Mouse (Mus musculus) kidney, postnatal 0 days (tissue): ENCODE data around the gene Bach1. TPM values are rescaled to one million over a fixed set of nuclear protein-coding genes. Genes with fewer than 3 reads are reported as not detected.
"Not testable (repeated sequence)": the region's sequence is repeated elsewhere in the genome, so short reads cannot be mapped to it uniquely, and the experiment has no call there.

Experiments
- ATAC-seq: fragments of 200-750 bp; cut with Nextera tagmentation; replicated peaks from 2 replicates; pipeline ENCODE4 v1.8.0; 2017; ENCODE audit warnings: low read depth, moderate number of reproducible peaks, moderate TSS enrichment, moderate library complexity; ENCODE audit not compliant: low FRiP score
- DNase-seq: peaks from one replicate; pipeline ENCODE4 v3.0.0-alpha.2; 2016; ENCODE audit warnings: low spot score
- H3K27ac ChIP-seq: fragments of 300-500 bp; sonication (generic); 2 replicates; pipeline ENCODE4 v1.5.1; 2014; ENCODE audit warnings: mild to moderate bottlenecking
- H3K27me3 ChIP-seq: fragments of 300-500 bp; sonication (generic); 2 replicates; pipeline ENCODE4 v1.6.1; 2014; ENCODE audit warnings: low read length, mixed read lengths; ENCODE audit not compliant: insufficient read depth
- H3K36me3 ChIP-seq: fragments of 300-500 bp; sonication (generic); 2 replicates; pipeline ENCODE4 v1.6.1; 2014; ENCODE audit warnings: low read length, mixed read lengths; ENCODE audit not compliant: insufficient read depth
- H3K4me1 ChIP-seq: fragments of 300-500 bp; sonication (generic); replicated peaks from 2 replicates; pipeline ENCODE4 v1.6.1; 2014; ENCODE audit warnings: antibody characterized with exemption, low read length, mixed read lengths; ENCODE audit not compliant: insufficient read depth
- H3K4me2 ChIP-seq: fragments of 300-500 bp; sonication (generic); 2 replicates; pipeline ENCODE4 v1.6.1; 2014; ENCODE audit warnings: mild to moderate bottlenecking, low read length, moderate library complexity, mixed read lengths
- H3K4me3 ChIP-seq: fragments of 300-500 bp; sonication (generic); replicated peaks from 2 replicates; pipeline ENCODE4 v1.5.1; 2014; ENCODE audit warnings: low read depth, low read length
- H3K9ac ChIP-seq: fragments of 300-500 bp; sonication (generic); 2 replicates; pipeline ENCODE4 v1.6.1; 2014; ENCODE audit warnings: low read depth, low read length
- H3K9me3 ChIP-seq: fragments of 300-500 bp; sonication (generic); replicated peaks from 2 replicates; pipeline ENCODE4 v1.6.1; 2016; ENCODE audit warnings: low read length, inconsistent platforms, mixed read lengths
- CTCF ChIP-seq: IDR thresholded peaks from 2 replicates; pipeline ENCODE4 v1.5.1; 2016; ENCODE audit warnings: antibody characterized with exemption, low read depth, mild to moderate bottlenecking, moderate library complexity
- WGBS: fragments of 180-500 bp; shearing (Covaris S2); extraction: QIAGEN DNeasy Blood & Tissue Kit; methylation state at CpG from one replicate; pipeline ENCODE4 v1.1.7; 2014; 5-methylcytosine and 5-hydroxymethylcytosine counted together
- polyA plus RNA-seq: library from polyadenylated mRNA; unstranded; fragments of >200 nt; fragmentation: Nextera tagmentation; extraction: Ambion mirVana; gene quantifications from 2 replicates; pipeline ENCODE4 v1.2.1, GENCODE M21; 2015

Gene Bach1
- polyA plus RNA-seq, 1 experiment from 2014 or later: 6.5 TPM

GRCm38 (mm10) chr16:87673155-87673554 lies 25.6 kb upstream of the Bach1 start:
- no peak for ATAC-seq
- no peak for TF ChIP-seq CTCF
- Histone ChIP-seq H3K9ac (no peak overlapping the region), H3K27ac (no peak overlapping the region), H3K9me3 (no peaks in the 10 kb centered on the region), H3K27me3 (no peaks in the 10 kb centered on the region), H3K4me2 (no peak overlapping the region), H3K36me3 (no peaks in the 10 kb centered on the region), H3K4me1 (no peaks in the 10 kb centered on the region), H3K4me3 (no peak overlapping the region)
- WGBS: 78% methylated on average over 7 of the region's 7 CpGs
- DNase-seq: no peak

GRCm38 (mm10) chr16:87676182-87676581 lies 22.6 kb upstream of the Bach1 start:
- 76% methylated on average over 10 of the region's 10 CpGs for WGBS
- no peaks in the 10 kb centered on the region for H3K36me3 ChIP-seq
- ATAC-seq (no peak), DNase-seq (no peak)
- H3K9ac ChIP-seq: no peak overlapping the region
- no peaks in the 10 kb centered on the region for H3K4me1 ChIP-seq
- no peak overlapping the region for H3K27ac ChIP-seq
- no peaks in the 10 kb centered on the region for H3K9me3 ChIP-seq
- no peaks in the 10 kb centered on the region for H3K27me3 ChIP-seq
- H3K4me3 ChIP-seq: no peak overlapping the region
- TF ChIP-seq CTCF: no peak
- H3K4me2 ChIP-seq: no peak overlapping the region

GRCm38 (mm10) chr16:87678667-87679066 lies 20.1 kb upstream of the Bach1 start:
- WGBS: 71% methylated on average over 11 of the region's 11 CpGs
- no peak for TF ChIP-seq CTCF
- no peak for DNase-seq

GRCm38 (mm10) chr16:87680912-87681634 lies 17.7 kb upstream of the Bach1 start:
- no peak overlapping the region for H3K4me3 ChIP-seq
- H3K27ac ChIP-seq: no peak overlapping the region
- H3K9ac ChIP-seq: no peak overlapping the region
- DNase-seq (no peak), ATAC-seq (no peak)
- no peaks in the 10 kb centered on the region for H3K27me3 ChIP-seq
- TF ChIP-seq CTCF: no peak
- H3K36me3 ChIP-seq: no peaks in the 10 kb centered on the region
- no peaks in the 10 kb centered on the region for H3K4me1 ChIP-seq
- H3K9me3 ChIP-seq: no peaks in the 10 kb centered on the region
- WGBS: 83% methylated on average over 9 of the region's 9 CpGs
- H3K4me2 ChIP-seq: no peak overlapping the region

More at GRCm38 (mm10) chr16:87678667-87679066, 20.1 kb upstream of the Bach1 start:
- Histone ChIP-seq H3K4me3 (no peak overlapping the region), H3K9ac (no peak overlapping the region), H3K4me1 (no peaks in the 10 kb centered on the region), H3K27me3 (no peaks in the 10 kb centered on the region), H3K36me3 (no peaks in the 10 kb centered on the region), H3K4me2 (no peak overlapping the region), H3K27ac (no peak overlapping the region), H3K9me3 (no peaks in the 10 kb centered on the region)
- ATAC-seq: no peak

GRCm38 (mm10) chr16:87681848-87682247 lies 16.9 kb upstream of the Bach1 start:
- Histone ChIP-seq H3K36me3 (no peaks in the 10 kb centered on the region), H3K9ac (no peak overlapping the region), H3K9me3 (no peaks in the 10 kb centered on the region), H3K27me3 (no peaks in the 10 kb centered on the region), H3K27ac (no peak overlapping the region), H3K4me3 (no peak overlapping the region), H3K4me2 (no peak overlapping the region), H3K4me1 (no peaks in the 10 kb centered on the region)
- no peak for ATAC-seq
- WGBS: 47% methylated on average over 3 of the region's 3 CpGs
- no peak for DNase-seq
- no peak for TF ChIP-seq CTCF

GRCm38 (mm10) chr16:87686458-87686857 lies 12.3 kb upstream of the Bach1 start:
- Histone ChIP-seq H3K9ac (no peak overlapping the region), H3K4me3 (no peak overlapping the region), H3K9me3 (no peaks in the 10 kb centered on the region), H3K27me3 (no peaks in the 10 kb centered on the region), H3K36me3 (no peaks in the 10 kb centered on the region), H3K4me2 (no peak overlapping the region), H3K27ac (no peak overlapping the region), H3K4me1 (no peaks in the 10 kb centered on the region)
- ATAC-seq: no peak
- TF ChIP-seq CTCF: no peak
- WGBS: 58% methylated on average over 1 of the region's 1 CpGs
- peak; percentile 19 for DNase-seq

GRCm38 (mm10) chr16:87687346-87687745 lies 11.4 kb upstream of the Bach1 start:
- no peaks in the 10 kb centered on the region for H3K9me3 ChIP-seq
- no peak overlapping the region for H3K27ac ChIP-seq
- no peak for ATAC-seq
- no peak overlapping the region for H3K4me2 ChIP-seq
- 75% methylated on average over 3 of the region's 3 CpGs for WGBS
- DNase-seq: no peak
- no peaks in the 10 kb centered on the region for H3K36me3 ChIP-seq
- H3K4me3 ChIP-seq: no peak overlapping the region
- no peaks in the 10 kb centered on the region for H3K27me3 ChIP-seq
- no peak for TF ChIP-seq CTCF
- H3K4me1 ChIP-seq: no peaks in the 10 kb centered on the region
- H3K9ac ChIP-seq: no peak overlapping the region

- not testable (repeated sequence) for DNase-seq, H3K9me3 ChIP-seq, H3K27me3 ChIP-seq, H3K27ac ChIP-seq, H3K4me1 ChIP-seq, H3K9ac ChIP-seq, H3K4me2 ChIP-seq, ATAC-seq, H3K36me3 ChIP-seq, H3K4me3 ChIP-seq
- 92% methylated on average over 3 of the region's 3 CpGs for WGBS
These were observed 10.4 kb upstream of the Bach1 start for GRCm38 (mm10) chr16:87688328-87688727.

GRCm38 (mm10) chr16:87688823-87689222 lies 9.9 kb upstream of the Bach1 start:
- not testable (repeated sequence) for H3K4me3 ChIP-seq, H3K27me3 ChIP-seq, H3K9ac ChIP-seq, ATAC-seq, H3K9me3 ChIP-seq, H3K36me3 ChIP-seq, H3K4me1 ChIP-seq, H3K27ac ChIP-seq, H3K4me2 ChIP-seq
- WGBS: 76% methylated on average over 7 of the region's 7 CpGs
- peak; percentile 65 for DNase-seq
